In the genomic region with DNA sequence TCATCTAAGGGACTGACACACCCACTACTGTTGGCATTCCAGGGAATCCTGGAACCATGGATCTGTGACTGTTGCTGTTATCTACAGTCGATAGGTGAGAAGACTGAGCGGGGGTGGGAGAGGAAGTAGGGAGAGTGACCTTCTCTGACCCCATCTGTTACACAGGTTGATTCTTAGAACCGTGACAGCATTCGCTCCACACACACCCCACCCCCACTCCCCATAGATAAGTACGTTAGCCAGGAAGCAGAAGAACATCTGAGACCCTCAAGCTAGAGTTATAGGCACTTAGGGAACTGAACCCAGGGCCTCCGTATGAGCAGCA, we compare ENCODE assay signal across 10 mouse cellular contexts. TPM values are rescaled to one million over a fixed set of nuclear protein-coding genes. Genes with fewer than 3 reads are reported as not detected.
DNase-seq lines count a peak whose midpoint lies in the region; ATAC-seq lines count a peak whose summit lies in the region.
"Had no signal": no experiment of that assay in that cellular context is flagged by ENCODE, and none has a peak within 500 bp of the region (broad histone marks: within the 10 kb centered on the region; RNA-seq: fewer than 3 reads in every experiment).

No protein-coding gene starts in this region.

- no peak for ATAC-seq in heart, embryonic 13.5 days (ENCODE audit: extremely low read depth, insufficient number of reproducible peaks, low FRiP score, low TSS enrichment)
- no peak for ATAC-seq in lung, embryonic 15.5 days (ENCODE audit: borderline replicate concordance, extremely low read depth, low FRiP score, low TSS enrichment)
- no peak for ATAC-seq in intestine, embryonic 14.5 days (replicated peaks; ENCODE audit: low FRiP score, low TSS enrichment, low read depth)
- ATAC-seq in stomach, embryonic 15.5 days (ENCODE audit: insufficient read depth, low FRiP score, low read depth) = no peak
- no peak for ATAC-seq in midbrain, embryonic 16.5 days
- ATAC-seq: midbrain, embryonic 15.5 days had no signal

- no peaks in the 10 kb centered on the region for H3K36me3 ChIP-seq in heart, embryonic 13.5 days
- no peaks in the 10 kb centered on the region for H3K36me3 ChIP-seq in lung, embryonic 15.5 days
- H3K36me3 ChIP-seq in intestine, embryonic 14.5 days (ENCODE audit: control insufficient read depth, insufficient read depth, low read length) = no peaks in the 10 kb centered on the region
- no peaks in the 10 kb centered on the region for H3K36me3 ChIP-seq in stomach, embryonic 15.5 days
- H3K36me3 ChIP-seq in midbrain, embryonic 16.5 days (ENCODE audit: control insufficient read depth, insufficient read depth, low read length) = no peaks in the 10 kb centered on the region
- H3K36me3 ChIP-seq: midbrain, embryonic 15.5 days had no signal

- DNase-seq in heart, adult 9 months (ENCODE audit: low spot score in 2 of 2) = no peak
- DNase-seq in lung, postnatal 25 days (ENCODE audit: low spot score) = no peak
- DNase-seq in intestine, embryonic 14.5 days (ENCODE audit: low spot score) = no peak
- no peak for DNase-seq in cerebellum, postnatal 10 days
- DNase-seq: cerebellum, adult 18-20 months had no signal

- no peaks in the 10 kb centered on the region for H3K27me3 ChIP-seq in heart, embryonic 13.5 days (replicated peaks)
- H3K27me3 ChIP-seq in lung, embryonic 15.5 days = no peaks in the 10 kb centered on the region
- H3K27me3 ChIP-seq in intestine, embryonic 14.5 days (replicated peaks; ENCODE audit: control insufficient read depth, insufficient read depth, low read length) = no peaks in the 10 kb centered on the region
- no peaks in the 10 kb centered on the region for H3K27me3 ChIP-seq in stomach, embryonic 15.5 days (replicated peaks)
- H3K27me3 ChIP-seq in midbrain, embryonic 16.5 days (ENCODE audit: control insufficient read depth, insufficient read depth, low read depth, low read length) = no peaks in the 10 kb centered on the region
- H3K27me3 ChIP-seq: midbrain, embryonic 15.5 days had no signal

- H3K27ac ChIP-seq in heart, embryonic 13.5 days (replicated peaks) = peak overlapping the region; percentile 79
- H3K27ac ChIP-seq in lung, embryonic 15.5 days = peak overlapping the region; percentile 66
- peak overlapping the region; percentile 66 for H3K27ac ChIP-seq in intestine, embryonic 14.5 days (ENCODE audit: low read depth)
- H3K27ac ChIP-seq in stomach, embryonic 15.5 days = peak overlapping the region; percentile 83
- no peak overlapping the region for H3K27ac ChIP-seq in midbrain, embryonic 16.5 days (ENCODE audit: low read length)
- H3K27ac ChIP-seq: midbrain, embryonic 15.5 days had no signal

- 0 out of 2 replicates have a peak, but pooled peaks cover 3% of the 10 kb centered on the region for H3K9me3 ChIP-seq in heart, embryonic 13.5 days
- H3K9me3 ChIP-seq in lung, embryonic 15.5 days = no peaks in the 10 kb centered on the region
- H3K9me3 ChIP-seq in intestine, embryonic 14.5 days (ENCODE audit: control insufficient read depth, low read length) = no peaks in the 10 kb centered on the region
- no peaks in the 10 kb centered on the region for H3K9me3 ChIP-seq in stomach, embryonic 15.5 days
- H3K9me3 ChIP-seq in midbrain, embryonic 16.5 days (replicated peaks; ENCODE audit: control insufficient read depth, low read length, poor library complexity, severe bottlenecking) = no peaks in the 10 kb centered on the region
- H3K9me3 ChIP-seq: midbrain, embryonic 15.5 days had no signal

- peaks cover 84% of the 10 kb centered on the region for H3K4me1 ChIP-seq in heart, embryonic 13.5 days
- H3K4me1 ChIP-seq in lung, embryonic 15.5 days = peaks cover 53% of the 10 kb centered on the region
- peaks cover 57% of the 10 kb centered on the region for H3K4me1 ChIP-seq in intestine, embryonic 14.5 days (replicated peaks; ENCODE audit: control insufficient read depth, insufficient read depth, low read length)
- H3K4me1 ChIP-seq in stomach, embryonic 15.5 days = peaks cover 45% of the 10 kb centered on the region
- peaks cover 6% of the 10 kb centered on the region; the same call in 1 of the 2 replicates for H3K4me1 ChIP-seq in midbrain, embryonic 16.5 days (ENCODE audit: control insufficient read depth, insufficient read depth, low read length)

- H3K4me2 ChIP-seq in heart, embryonic 13.5 days = no peak overlapping the region
- H3K4me2 ChIP-seq in lung, embryonic 15.5 days = no peak overlapping the region
- no peak overlapping the region for H3K4me2 ChIP-seq in intestine, embryonic 14.5 days (ENCODE audit: low read length)
- H3K4me2 ChIP-seq in stomach, embryonic 15.5 days = no peak overlapping the region
- no peak overlapping the region for H3K4me2 ChIP-seq in midbrain, embryonic 16.5 days (ENCODE audit: low read length)
- H3K4me2 ChIP-seq: midbrain, embryonic 15.5 days had no signal

- H3K4me3 ChIP-seq in heart, embryonic 13.5 days = no peak overlapping the region
- H3K4me3 ChIP-seq in lung, embryonic 15.5 days = no peak overlapping the region
- no peak overlapping the region for H3K4me3 ChIP-seq in intestine, embryonic 14.5 days (ENCODE audit: low read depth, low read length)
- no peak overlapping the region for H3K4me3 ChIP-seq in stomach, embryonic 15.5 days (replicated peaks)
- H3K4me3 ChIP-seq in midbrain, embryonic 16.5 days (ENCODE audit: low read depth, low read length) = no peak overlapping the region
- H3K4me3 ChIP-seq: midbrain, embryonic 15.5 days had no signal

- peak overlapping the region; percentile 14; the same call in 1 of the 2 replicates for H3K9ac ChIP-seq in heart, embryonic 13.5 days
- H3K9ac ChIP-seq in lung, embryonic 15.5 days = no peak overlapping the region
- H3K9ac ChIP-seq in intestine, embryonic 14.5 days (ENCODE audit: low read length) = no peak overlapping the region
- H3K9ac ChIP-seq in stomach, embryonic 15.5 days = no peak overlapping the region
- no peak overlapping the region for H3K9ac ChIP-seq in midbrain, embryonic 16.5 days (ENCODE audit: low read depth, low read length)
- H3K9ac ChIP-seq: midbrain, embryonic 15.5 days had no signal

- WGBS in heart, embryonic 13.5 days = 8% methylated on average over 6 of the region's 6 CpGs
- 29% methylated on average over 6 of the region's 6 CpGs for WGBS in lung, embryonic 15.5 days
- 23% methylated on average over 6 of the region's 6 CpGs for WGBS in intestine, embryonic 14.5 days
- 34% methylated on average over 6 of the region's 6 CpGs for WGBS in stomach, embryonic 15.5 days
- WGBS in midbrain, embryonic 16.5 days = 54% methylated on average over 6 of the region's 6 CpGs

RNA-seq across cellular contexts. Expression of a gene that starts 46.3 kb away (rescaled TPM):
- polyA plus RNA-seq in heart, embryonic 13.5 days (2015; fragmentation: Nextera tagmentation; extraction: Ambion mirVana) = 30.9 and 32.5 TPM in 2 replicates
- 19.6 and 20.8 TPM in 2 replicates for polyA plus RNA-seq in lung, embryonic 15.5 days (2015; fragmentation: Nextera tagmentation; extraction: Ambion mirVana)
- polyA plus RNA-seq in intestine, embryonic 14.5 days (2014; fragmentation: Nextera tagmentation; extraction: Ambion mirVana) = 20.1 and 20.8 TPM in 2 replicates
- polyA plus RNA-seq in stomach, embryonic 15.5 days (2015; fragmentation: Nextera tagmentation; extraction: Ambion mirVana) = 26.7 and 28.6 TPM in 2 replicates
- 6.1 and 6.4 TPM in 2 replicates for polyA plus RNA-seq in midbrain, embryonic 16.5 days (2015; fragmentation: Nextera tagmentation; extraction: Ambion mirVana)

RNA-seq across cellular contexts. Expression of a gene that starts 48.8 kb away (rescaled TPM):
- polyA plus RNA-seq in heart, embryonic 13.5 days (2015; fragmentation: Nextera tagmentation; extraction: Ambion mirVana) = 40.0 and 48.9 TPM in 2 replicates
- polyA plus RNA-seq in lung, embryonic 15.5 days (2015; fragmentation: Nextera tagmentation; extraction: Ambion mirVana) = 54.2 and 60.2 TPM in 2 replicates
- 43.3 and 47.8 TPM in 2 replicates for polyA plus RNA-seq in intestine, embryonic 14.5 days (2014; fragmentation: Nextera tagmentation; extraction: Ambion mirVana)
- polyA plus RNA-seq in stomach, embryonic 15.5 days (2015; fragmentation: Nextera tagmentation; extraction: Ambion mirVana) = 60.0 and 62.5 TPM in 2 replicates
- polyA plus RNA-seq in midbrain, embryonic 16.5 days (2015; fragmentation: Nextera tagmentation; extraction: Ambion mirVana) = 33.2 and 46.1 TPM in 2 replicates
